Comparison of ENCODE assay signal across 8 mouse cellular contexts in genomic region chr19:5965280-5965679, GRCm38 (mm10). TPM values are rescaled to one million over a fixed set of nuclear protein-coding genes. Genes with fewer than 3 reads are reported as not detected.
A peak's percentile ranks its signal among the peaks of the same experiment; 100 is the strongest.
DNase-seq lines count a peak whose midpoint lies in the region; ATAC-seq and TF ChIP-seq lines count a peak whose summit lies in the region.

No protein-coding gene starts in this region.

- H3K4me3 ChIP-seq in forebrain, embryonic 11.5 days (ENCODE audit: low read depth, low read length) = no peak overlapping the region
- no peak overlapping the region for H3K4me3 ChIP-seq in forebrain, embryonic 15.5 days
- no peak overlapping the region for H3K4me3 ChIP-seq in embryonic facial prominence, embryonic 14.5 days (ENCODE audit: low read depth, low read length)
- H3K4me3 ChIP-seq in macrophage (ENCODE audit: inconsistent target) = no peak overlapping the region
- H3K4me3 ChIP-seq in small intestine, adult 2 months (ENCODE audit: low read depth, low read length) = no peak overlapping the region

- 13% methylated on average over 4 of the region's 4 CpGs for WGBS in forebrain, embryonic 11.5 days
- 4% methylated on average over 4 of the region's 4 CpGs for WGBS in forebrain, embryonic 15.5 days
- 6% methylated on average over 4 of the region's 4 CpGs for WGBS in embryonic facial prominence, embryonic 14.5 days
- 21% methylated on average over 4 of the region's 4 CpGs for WGBS in macrophage (ENCODE audit: missing documents)
- 6% methylated on average over 4 of the region's 4 CpGs for WGBS in small intestine, adult 2 months

- ATAC-seq in forebrain, embryonic 11.5 days (replicated peaks; ENCODE audit: low FRiP score) = no peak
- no peak; the same call in 1 of the 2 replicates for ATAC-seq in forebrain, embryonic 15.5 days (replicated peaks)
- ATAC-seq in embryonic facial prominence, embryonic 14.5 days (ENCODE audit: low read depth) = peak; percentile 64; the same call in 1 of the 2 replicates

- peak; percentile 90; the same call in 1 of the 2 replicates for TF ChIP-seq CTCF in small intestine, adult 2 months (IDR thresholded peaks at IDR 0.05; ENCODE audit: extremely low read depth, insufficient read length, insufficient replicate concordance, low read depth, low read length)

- peaks cover 16% of the 10 kb centered on the region; the same call in 1 of the 2 replicates for H3K4me1 ChIP-seq in forebrain, embryonic 11.5 days (replicated peaks; ENCODE audit: control insufficient read depth, insufficient read depth, low read length)
- H3K4me1 ChIP-seq in forebrain, embryonic 15.5 days = peaks cover 25% of the 10 kb centered on the region
- H3K4me1 ChIP-seq in embryonic facial prominence, embryonic 14.5 days (ENCODE audit: control insufficient read depth, insufficient read depth, low read length) = 0 out of 2 replicates have a peak, but pooled peaks cover 5% of the 10 kb centered on the region
- peaks cover 12% of the 10 kb centered on the region; the same call in 1 of the 2 replicates for H3K4me1 ChIP-seq in small intestine, adult 2 months (ENCODE audit: control insufficient read depth, insufficient read depth, insufficient read length, low read length)

- H3K4me2 ChIP-seq in forebrain, embryonic 11.5 days (ENCODE audit: low read depth, low read length, severe bottlenecking) = no peak overlapping the region
- H3K4me2 ChIP-seq in forebrain, embryonic 15.5 days (replicated peaks) = no peak overlapping the region
- no peak overlapping the region for H3K4me2 ChIP-seq in embryonic facial prominence, embryonic 14.5 days (ENCODE audit: low read depth, low read length)

- no peak for TF ChIP-seq POLR2A in small intestine, adult 2 months (IDR thresholded peaks at IDR 0.05; ENCODE audit: low read depth, low read length)

- H3K79me2 ChIP-seq in macrophage (ENCODE audit: inconsistent target) = peaks cover 34% of the 10 kb centered on the region

- H3K36me3 ChIP-seq in forebrain, embryonic 11.5 days (ENCODE audit: control insufficient read depth, insufficient read depth, low read length) = no peaks in the 10 kb centered on the region
- no peaks in the 10 kb centered on the region for H3K36me3 ChIP-seq in forebrain, embryonic 15.5 days
- no peaks in the 10 kb centered on the region for H3K36me3 ChIP-seq in embryonic facial prominence, embryonic 14.5 days (ENCODE audit: control insufficient read depth, insufficient read depth, low read length)
- no peaks in the 10 kb centered on the region for H3K36me3 ChIP-seq in macrophage (ENCODE audit: inconsistent target)
- 0 out of 2 replicates have a peak, but pooled peaks cover 2% of the 10 kb centered on the region for H3K36me3 ChIP-seq in small intestine, adult 2 months (ENCODE audit: control insufficient read depth, insufficient read depth, low read length)

- H3K27me3 ChIP-seq in forebrain, embryonic 11.5 days (ENCODE audit: control insufficient read depth, insufficient read depth, low read length) = no peaks in the 10 kb centered on the region
- H3K27me3 ChIP-seq in forebrain, embryonic 15.5 days = no peaks in the 10 kb centered on the region
- no peaks in the 10 kb centered on the region for H3K27me3 ChIP-seq in embryonic facial prominence, embryonic 14.5 days (replicated peaks; ENCODE audit: control insufficient read depth, insufficient read depth, low read length)
- no peaks in the 10 kb centered on the region for H3K27me3 ChIP-seq in small intestine, adult 2 months (ENCODE audit: control insufficient read depth, insufficient read depth, low read length)

- no peaks in the 10 kb centered on the region for H3K9me3 ChIP-seq in forebrain, embryonic 11.5 days (ENCODE audit: control insufficient read depth, low read length)
- no peaks in the 10 kb centered on the region for H3K9me3 ChIP-seq in forebrain, embryonic 15.5 days
- H3K9me3 ChIP-seq in embryonic facial prominence, embryonic 14.5 days (ENCODE audit: control insufficient read depth, low read length) = no peaks in the 10 kb centered on the region

- no peak overlapping the region for H3K27ac ChIP-seq in forebrain, embryonic 11.5 days (ENCODE audit: low read depth, low read length)
- no peak overlapping the region for H3K27ac ChIP-seq in forebrain, embryonic 15.5 days (replicated peaks)
- no peak overlapping the region for H3K27ac ChIP-seq in embryonic facial prominence, embryonic 14.5 days (replicated peaks; ENCODE audit: low read depth, low read length)
- H3K27ac ChIP-seq in macrophage = peak overlapping the region; percentile 59; the same call in 1 of the 2 replicates
- no peak overlapping the region for H3K27ac ChIP-seq in small intestine, adult 2 months (ENCODE audit: insufficient read depth, low read depth, low read length)

- DNase-seq in forebrain, embryonic 11.5 days (ENCODE audit: low spot score) = peak; percentile 84
- DNase-seq in adrenal gland, postnatal 25 days = peak; percentile 76
- DNase-seq in embryonic facial prominence, embryonic 14.5 days (ENCODE audit: low spot score) = peak; percentile 86
- DNase-seq in heart, postnatal 4 days = peak; percentile 84
- peak; percentile 52 to 60 for DNase-seq in layer of hippocampus, postnatal 36 days

- H3K9ac ChIP-seq in forebrain, embryonic 11.5 days (ENCODE audit: low read length) = no peak overlapping the region
- no peak overlapping the region for H3K9ac ChIP-seq in forebrain, embryonic 15.5 days (replicated peaks)
- no peak overlapping the region for H3K9ac ChIP-seq in embryonic facial prominence, embryonic 14.5 days (ENCODE audit: low read depth, low read length)

RNA-seq across cellular contexts. Expression of gene Pola2, which starts 1.3 kb away (rescaled TPM):
- 108 and 118 TPM in 2 replicates for polyA plus RNA-seq in forebrain, embryonic 11.5 days (2014; fragmentation: Nextera tagmentation; extraction: Ambion mirVana)
- polyA plus RNA-seq in forebrain, embryonic 15.5 days (2015; fragmentation: Nextera tagmentation; extraction: Ambion mirVana) = 35.5 and 36.2 TPM in 2 replicates
- total RNA-seq in adrenal gland, postnatal 25 days (2021) = 28.4 and 29.6 TPM in 2 replicates
- 59.1 and 65.2 TPM in 2 replicates for polyA plus RNA-seq in embryonic facial prominence, embryonic 14.5 days (2014; fragmentation: Nextera tagmentation; extraction: Ambion mirVana)
- 10 to 100 TPM; 32.9 to 37.1 TPM for total RNA-seq in heart, postnatal 4 days (2021)
- 1 to 10 TPM; 5.3 to 5.5 TPM for total RNA-seq in layer of hippocampus, postnatal 36 days (2021)
- 10 to 100 TPM; 40.0 to 87.8 (median 68.5) TPM for total RNA-seq in macrophage (2018; cell fraction: chromatin; rRNA removed)
- total RNA-seq in macrophage (2018; cell fraction: cytosol; rRNA removed) = 10 to 100 TPM in 24 of 26 experiments, 1 to 10 TPM in 2; 8.9 to 16.9 (median 13.9) TPM
- total RNA-seq in macrophage (2018; cell fraction: nucleus; rRNA removed) = 10 to 100 TPM; 25.2 to 94.1 (median 39.9) TPM
- 14.2 to 24.9 TPM (median 20.1 TPM) in 3 replicates for polyA plus RNA-seq in macrophage (2018)
- 14.2 and 40.8 TPM in 2 replicates for polyA plus RNA-seq in small intestine, adult 2 months (2012; rRNA removed)

RNA-seq across cellular contexts. Expression of gene Slc22a20, which starts 20.7 kb away (rescaled TPM):
- not detected in 2 replicates for polyA plus RNA-seq in forebrain, embryonic 11.5 days (2014; fragmentation: Nextera tagmentation; extraction: Ambion mirVana)
- polyA plus RNA-seq in forebrain, embryonic 15.5 days (2015; fragmentation: Nextera tagmentation; extraction: Ambion mirVana) = not detected in 2 replicates
- not detected in 2 replicates for total RNA-seq in adrenal gland, postnatal 25 days (2021)
- not detected in 2 replicates for polyA plus RNA-seq in embryonic facial prominence, embryonic 14.5 days (2014; fragmentation: Nextera tagmentation; extraction: Ambion mirVana)
- total RNA-seq in heart, postnatal 4 days (2021) = not detected
- not detected for total RNA-seq in layer of hippocampus, postnatal 36 days (2021)
- not detected for total RNA-seq in macrophage (2018; cell fraction: chromatin; rRNA removed)
- not detected for total RNA-seq in macrophage (2018; cell fraction: cytosol; rRNA removed)
- not detected for total RNA-seq in macrophage (2018; cell fraction: nucleus; rRNA removed)
- polyA plus RNA-seq in macrophage (2018) = not detected in 3 replicates
- 0.08 TPM in 1 of 2 replicates, not detected in the other for polyA plus RNA-seq in small intestine, adult 2 months (2012; rRNA removed)

RNA-seq across cellular contexts. Expression of gene Cdc42ep2, which starts 40.7 kb away (rescaled TPM):
- polyA plus RNA-seq in forebrain, embryonic 11.5 days (2014; fragmentation: Nextera tagmentation; extraction: Ambion mirVana) = 1.8 and 2.5 TPM in 2 replicates
- 9.1 and 10.1 TPM in 2 replicates for polyA plus RNA-seq in forebrain, embryonic 15.5 days (2015; fragmentation: Nextera tagmentation; extraction: Ambion mirVana)
- total RNA-seq in adrenal gland, postnatal 25 days (2021) = 6.2 and 8.5 TPM in 2 replicates
- 14.0 and 16.2 TPM in 2 replicates for polyA plus RNA-seq in embryonic facial prominence, embryonic 14.5 days (2014; fragmentation: Nextera tagmentation; extraction: Ambion mirVana)
- 10 to 100 TPM; 14.2 to 14.7 TPM for total RNA-seq in heart, postnatal 4 days (2021)
- total RNA-seq in layer of hippocampus, postnatal 36 days (2021) = 1 to 10 TPM; 4.4 to 5.5 TPM
- 10 to 100 TPM in 18 of 26 experiments, 1 to 10 TPM in 8; 1.4 to 54.4 (median 20.2) TPM for total RNA-seq in macrophage (2018; cell fraction: chromatin; rRNA removed)
- 10 to 100 TPM in 15 of 26 experiments, 1 to 10 TPM in 11; 2.5 to 82.6 (median 12.6) TPM for total RNA-seq in macrophage (2018; cell fraction: cytosol; rRNA removed)
- total RNA-seq in macrophage (2018; cell fraction: nucleus; rRNA removed) = 10 to 100 TPM in 18 of 26 experiments, 1 to 10 TPM in 8; 2.4 to 66.7 (median 20.1) TPM
- polyA plus RNA-seq in macrophage (2018) = 1.2 to 3.4 TPM (median 1.7 TPM) in 3 replicates
- 10.3 and 30.6 TPM in 2 replicates for polyA plus RNA-seq in small intestine, adult 2 months (2012; rRNA removed)

RNA-seq across cellular contexts. Expression of gene Capn1, which starts 50.4 kb away (rescaled TPM):
- polyA plus RNA-seq in forebrain, embryonic 11.5 days (2014; fragmentation: Nextera tagmentation; extraction: Ambion mirVana) = 3.9 and 5.3 TPM in 2 replicates
- polyA plus RNA-seq in forebrain, embryonic 15.5 days (2015; fragmentation: Nextera tagmentation; extraction: Ambion mirVana) = 1.6 and 1.8 TPM in 2 replicates
- 28.0 and 40.2 TPM in 2 replicates for total RNA-seq in adrenal gland, postnatal 25 days (2021)
- polyA plus RNA-seq in embryonic facial prominence, embryonic 14.5 days (2014; fragmentation: Nextera tagmentation; extraction: Ambion mirVana) = 16.8 and 19.0 TPM in 2 replicates
- 10 to 100 TPM; 27.4 to 29.1 TPM for total RNA-seq in heart, postnatal 4 days (2021)
- total RNA-seq in layer of hippocampus, postnatal 36 days (2021) = 10 to 100 TPM; 20.5 to 26.0 TPM
- 100 to 1,000 TPM in 2 of 26 experiments, 10 to 100 TPM in 24; 23.4 to 116 (median 52.0) TPM for total RNA-seq in macrophage (2018; cell fraction: chromatin; rRNA removed)
- 10 to 100 TPM; 43.4 to 76.3 (median 61.9) TPM for total RNA-seq in macrophage (2018; cell fraction: cytosol; rRNA removed)
- 10 to 100 TPM; 32.5 to 69.1 (median 47.6) TPM for total RNA-seq in macrophage (2018; cell fraction: nucleus; rRNA removed)
- 49.5 to 59.9 TPM (median 56.3 TPM) in 3 replicates for polyA plus RNA-seq in macrophage (2018)
- 30.9 and 129 TPM in 2 replicates for polyA plus RNA-seq in small intestine, adult 2 months (2012; rRNA removed)

RNA-seq across cellular contexts. Expression of gene Dpf2, which starts 52.5 kb away (rescaled TPM):
- polyA plus RNA-seq in forebrain, embryonic 11.5 days (2014; fragmentation: Nextera tagmentation; extraction: Ambion mirVana) = 232 and 246 TPM in 2 replicates
- 120 and 137 TPM in 2 replicates for polyA plus RNA-seq in forebrain, embryonic 15.5 days (2015; fragmentation: Nextera tagmentation; extraction: Ambion mirVana)
- total RNA-seq in adrenal gland, postnatal 25 days (2021) = 88.9 and 103 TPM in 2 replicates
- polyA plus RNA-seq in embryonic facial prominence, embryonic 14.5 days (2014; fragmentation: Nextera tagmentation; extraction: Ambion mirVana) = 124 and 143 TPM in 2 replicates
- 100 to 1,000 TPM; 111 to 119 TPM for total RNA-seq in heart, postnatal 4 days (2021)
- total RNA-seq in layer of hippocampus, postnatal 36 days (2021) = 100 to 1,000 TPM in 1 of 2 experiments, 10 to 100 TPM in 1; 92.0 to 108 TPM
- total RNA-seq in macrophage (2018; cell fraction: chromatin; rRNA removed) = 100 to 1,000 TPM; 120 to 363 (median 230) TPM
- total RNA-seq in macrophage (2018; cell fraction: cytosol; rRNA removed) = 10 to 100 TPM; 47.8 to 94.3 (median 66.1) TPM
- total RNA-seq in macrophage (2018; cell fraction: nucleus; rRNA removed) = 100 to 1,000 TPM in 25 of 26 experiments, 10 to 100 TPM in 1; 95.7 to 252 (median 134) TPM
- 53.9 to 215 TPM (median 57.4 TPM) in 3 replicates for polyA plus RNA-seq in macrophage (2018)
- polyA plus RNA-seq in small intestine, adult 2 months (2012; rRNA removed) = 34.1 and 64.3 TPM in 2 replicates
